Mouse (Mus musculus) forebrain, embryonic 10.5 days (tissue): ENCODE data around the gene Mroh2a. TPM values are rescaled to one million over a fixed set of nuclear protein-coding genes. Genes with fewer than 3 reads are reported as not detected.
"Not testable (repeated sequence)": the region's sequence is repeated elsewhere in the genome, so short reads cannot be mapped to it uniquely, and the experiment has no call there.

Experiments
- DNase-seq: peaks from one replicate; pipeline ENCODE4 v3.0.0-alpha.2; 2017; ENCODE audit warnings: low spot score; ENCODE audit errors: extremely low spot score
- H3K27ac ChIP-seq: fragments of 300-500 bp; sonication (generic); 2 replicates; pipeline ENCODE4 v1.5.1; 2016; ENCODE audit warnings: mild to moderate bottlenecking
- H3K27me3 ChIP-seq: fragments of 300-500 bp; sonication (generic); 2 replicates; pipeline ENCODE4 v1.6.1; 2016; ENCODE audit warnings: mild to moderate bottlenecking; ENCODE audit not compliant: poor library complexity, severe bottlenecking
- H3K36me3 ChIP-seq: fragments of 300-500 bp; sonication (generic); replicated peaks from 2 replicates; pipeline ENCODE4 v1.6.1; 2016; ENCODE audit warnings: mild to moderate bottlenecking, moderate library complexity
- H3K4me1 ChIP-seq: fragments of 300-500 bp; sonication (generic); 2 replicates; pipeline ENCODE4 v1.6.1; 2016
- H3K4me3 ChIP-seq: fragments of 300-500 bp; sonication (generic); 2 replicates; pipeline ENCODE4 v1.5.1; 2016; ENCODE audit warnings: mild to moderate bottlenecking, moderate library complexity
- H3K9me3 ChIP-seq: fragments of 300-500 bp; sonication (generic); 2 replicates; pipeline ENCODE4 v1.6.1; 2016; ENCODE audit warnings: mild to moderate bottlenecking, moderate library complexity
- WGBS: fragments of 180-500 bp; shearing (Covaris S2); methylation state at CpG from one replicate; pipeline ENCODE4 v1.1.7; 2016; 5-methylcytosine and 5-hydroxymethylcytosine counted together
- polyA plus RNA-seq: library from polyadenylated mRNA; unstranded; fragments of >200 nt; fragmentation: Nextera tagmentation; extraction: Ambion mirVana; gene quantifications from 2 replicates; pipeline ENCODE4 v1.2.1, GENCODE M21; 2016

The Mroh2a gene
- polyA plus RNA-seq, 1 experiment from 2014 or later, result 1.4 TPM

DNA sequence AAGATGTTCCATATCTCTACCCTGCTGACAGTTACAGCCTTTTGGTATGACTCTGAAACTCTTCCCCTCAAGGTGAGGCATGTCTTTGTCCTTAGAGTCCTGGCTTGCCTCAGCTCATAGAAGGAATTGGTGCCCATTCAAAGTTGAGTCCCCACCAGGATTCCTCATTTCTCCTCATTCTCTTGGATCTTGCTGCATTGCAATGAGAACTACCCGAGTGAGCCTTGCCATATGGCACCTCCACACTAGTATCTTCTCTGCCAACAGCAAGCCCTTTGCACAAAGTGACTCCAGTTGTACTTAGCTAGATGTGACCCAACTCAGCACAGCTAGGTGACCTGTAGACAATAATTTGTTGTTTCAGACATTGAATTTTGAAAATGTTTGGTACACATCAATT lies 3.2 kb upstream of the Mroh2a start:
- H3K27me3 ChIP-seq, result no peaks in the 10 kb centered on the region
- peak; percentile 28 for DNase-seq

DNA sequence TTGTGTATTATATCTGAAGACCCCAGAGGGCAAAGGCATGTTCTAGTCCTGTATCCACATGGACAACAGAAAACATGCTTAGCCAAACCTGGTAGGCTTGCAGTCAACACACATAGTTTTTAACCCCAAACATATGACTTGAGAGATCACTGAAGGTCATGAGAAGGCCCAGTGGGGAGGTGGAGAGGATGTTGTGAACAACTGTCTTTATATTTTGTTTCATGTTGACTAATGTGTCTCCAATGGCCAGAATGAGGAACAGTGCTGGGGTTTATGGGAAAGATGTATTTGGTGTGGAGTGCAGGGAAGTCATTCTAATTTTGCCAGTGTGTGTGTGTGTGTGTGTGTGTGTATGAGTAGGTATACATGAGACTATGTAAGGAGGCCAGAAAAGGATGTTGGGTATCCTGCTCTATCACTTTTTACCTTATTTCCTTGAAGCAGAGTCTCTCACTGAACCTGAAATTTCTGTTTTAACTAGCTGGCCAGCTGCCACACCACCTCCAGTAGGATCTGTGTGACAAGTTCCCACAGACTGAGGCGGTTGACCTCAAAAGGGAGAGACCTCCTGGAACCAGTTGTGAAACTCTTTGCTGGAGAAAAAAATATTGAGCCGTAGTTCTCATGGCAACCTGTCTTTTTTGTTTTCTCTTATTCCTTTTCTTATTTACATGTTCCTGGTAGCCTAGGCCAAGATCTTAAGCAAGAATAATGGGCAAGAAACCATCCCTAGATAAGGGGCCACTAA lies 2.6 kb upstream of the Mroh2a start:
- H3K4me1 ChIP-seq, result no peaks in the 10 kb centered on the region
- 74% methylated on average over 2 of the region's 2 CpGs for WGBS
- no peak overlapping the region for H3K4me3 ChIP-seq
- no peaks in the 10 kb centered on the region for H3K27me3 ChIP-seq
- H3K36me3 ChIP-seq, result no peaks in the 10 kb centered on the region
- peaks cover 40% of the 10 kb centered on the region for H3K9me3 ChIP-seq
- DNase-seq, result peak; percentile 27
- no peak overlapping the region for H3K27ac ChIP-seq

More for the DNA sequence above, 3.2 kb upstream of the Mroh2a start:
- Histone ChIP-seq H3K4me1 (no peaks in the 10 kb centered on the region), H3K27ac (no peak overlapping the region), H3K36me3 (no peaks in the 10 kb centered on the region), H3K4me3 (no peak overlapping the region), H3K9me3 (peaks cover 34% of the 10 kb centered on the region)
- 61% methylated on average over 1 of the region's 1 CpGs for WGBS

DNA sequence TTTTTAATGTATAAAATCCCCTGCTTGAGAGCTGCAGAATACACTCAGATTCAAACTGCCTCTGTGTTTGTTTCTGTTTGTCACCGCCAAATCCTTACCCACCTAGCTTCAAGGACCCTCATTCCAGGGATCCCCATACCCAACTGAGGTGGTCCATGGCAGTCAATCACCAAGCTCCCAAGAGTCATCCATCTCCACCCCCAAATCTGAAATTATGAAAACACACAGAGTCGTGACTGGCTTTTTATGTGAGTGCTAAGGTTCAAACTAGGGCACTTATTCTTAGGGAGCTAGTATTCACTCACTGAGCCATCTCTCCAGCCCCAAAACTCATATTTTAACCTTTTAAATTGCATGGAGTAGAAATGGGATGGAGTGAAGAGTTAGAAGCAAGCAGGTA lies 1.5 kb upstream of the Mroh2a start:
- H3K36me3 ChIP-seq, H3K27ac ChIP-seq, H3K4me1 ChIP-seq, H3K27me3 ChIP-seq, DNase-seq, H3K4me3 ChIP-seq: not testable (repeated sequence)
- H3K9me3 ChIP-seq, result peaks cover 51% of the 10 kb centered on the region
- WGBS, result 43% methylated on average over 2 of the region's 2 CpGs

DNA sequence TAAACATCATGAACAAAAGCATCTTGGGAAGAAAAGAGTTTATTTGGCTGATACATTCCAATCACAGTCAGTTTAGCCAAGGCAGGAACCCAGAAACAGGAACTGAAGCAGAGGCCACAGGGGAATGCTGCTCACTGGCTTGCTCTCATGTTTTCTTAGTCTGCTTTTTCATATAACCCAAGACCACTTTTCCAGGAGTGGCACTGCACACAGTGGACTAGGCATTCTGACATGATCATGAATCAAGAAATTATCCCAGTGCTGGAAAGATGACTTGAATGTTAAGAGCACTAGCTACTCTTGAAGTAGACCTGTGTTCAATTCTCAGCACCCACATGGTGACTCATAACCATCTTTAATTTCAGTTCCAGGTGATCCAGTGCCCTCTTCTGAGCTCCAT lies 1.0 kb upstream of the Mroh2a start:
- no peaks in the 10 kb centered on the region for H3K27me3 ChIP-seq
- H3K9me3 ChIP-seq, result peaks cover 56% of the 10 kb centered on the region
- no peaks in the 10 kb centered on the region for H3K4me1 ChIP-seq
- H3K27ac ChIP-seq, result no peak overlapping the region
- H3K36me3 ChIP-seq, result no peaks in the 10 kb centered on the region
- DNase-seq, result peak; percentile 14
- H3K4me3 ChIP-seq, result no peak overlapping the region

DNA sequence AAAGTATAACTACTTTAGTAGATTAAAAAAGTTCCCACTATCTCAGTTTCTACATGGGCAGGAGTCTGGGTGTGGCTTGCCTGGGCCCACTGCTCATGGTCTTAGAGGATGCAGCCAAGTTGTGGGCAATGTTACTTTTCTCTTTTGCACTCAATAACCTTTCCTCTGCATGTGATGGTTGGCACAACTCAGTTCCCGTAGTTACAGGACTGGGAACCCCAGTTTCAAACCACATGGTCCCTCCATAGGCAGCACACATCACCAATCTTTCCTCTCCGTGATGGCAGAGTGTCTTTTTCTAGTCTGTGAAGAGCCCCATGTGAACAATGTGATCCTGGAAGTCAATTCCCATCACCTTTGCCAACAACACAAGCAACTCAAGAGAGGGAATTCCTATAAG lies 696 bp downstream of the Mroh2a start:
- Histone ChIP-seq H3K4me3 (no peak overlapping the region), H3K9me3 (peaks cover 73% of the 10 kb centered on the region), H3K36me3 (no peaks in the 10 kb centered on the region), H3K27ac (no peak overlapping the region), H3K27me3 (no peaks in the 10 kb centered on the region), H3K4me1 (no peaks in the 10 kb centered on the region)
- WGBS, result 67% methylated on average over 2 of the region's 2 CpGs
- DNase-seq, result peak; percentile 14

DNA sequence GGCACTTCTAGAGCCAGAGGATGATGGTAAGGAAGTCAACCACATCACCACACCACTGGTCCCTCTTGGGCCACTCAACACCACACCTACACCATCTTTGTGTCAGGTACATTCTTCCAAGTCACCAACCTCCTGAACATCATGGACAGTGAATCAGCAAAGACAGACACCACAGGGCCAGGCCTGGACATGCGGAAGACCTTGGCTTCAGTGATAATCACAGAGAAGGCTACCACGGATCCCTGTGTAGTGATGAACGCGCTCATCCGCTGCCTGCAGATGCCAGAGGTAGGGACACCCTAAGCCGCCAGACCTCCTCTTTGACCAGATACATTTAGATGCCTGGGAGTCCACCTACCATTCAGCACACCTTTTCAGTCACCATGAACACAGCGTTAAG lies 1.3 kb downstream of the Mroh2a start:
- no peaks in the 10 kb centered on the region for H3K27me3 ChIP-seq
- H3K4me1 ChIP-seq, result no peaks in the 10 kb centered on the region
- H3K9me3 ChIP-seq, result peaks cover 79% of the 10 kb centered on the region
- H3K4me3 ChIP-seq, result no peak overlapping the region
- no peaks in the 10 kb centered on the region for H3K36me3 ChIP-seq
- no peak overlapping the region for H3K27ac ChIP-seq
- WGBS, result 71% methylated on average over 7 of the region's 7 CpGs
- DNase-seq, result no peak

DNA sequence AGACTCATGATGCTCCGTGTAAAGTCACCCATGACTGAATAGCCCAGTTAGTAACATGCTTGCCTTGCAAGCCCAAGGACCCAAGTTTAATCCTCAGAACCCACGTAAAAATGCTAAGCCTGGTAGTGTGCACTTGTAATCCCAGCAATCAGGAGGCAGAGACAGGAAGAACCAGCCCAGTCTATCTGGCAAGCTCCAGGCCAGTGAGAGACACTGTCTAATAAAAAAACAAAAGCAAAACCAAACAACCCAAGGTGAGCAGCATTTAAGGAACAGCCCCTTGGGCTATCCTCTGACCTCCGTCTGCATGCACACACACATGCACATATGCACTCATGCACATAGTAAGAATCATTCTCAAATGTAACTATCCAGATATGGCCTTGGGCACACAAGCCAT lies 2.8 kb downstream of the Mroh2a start:
- H3K4me3 ChIP-seq, result no peak overlapping the region
- DNase-seq, result no peak
- H3K36me3 ChIP-seq, result no peaks in the 10 kb centered on the region
- no peaks in the 10 kb centered on the region for H3K4me1 ChIP-seq
- WGBS, result 85% methylated on average over 3 of the region's 3 CpGs
- H3K9me3 ChIP-seq, result peaks cover 94% of the 10 kb centered on the region
- no peaks in the 10 kb centered on the region for H3K27me3 ChIP-seq
- no peak overlapping the region for H3K27ac ChIP-seq

DNA sequence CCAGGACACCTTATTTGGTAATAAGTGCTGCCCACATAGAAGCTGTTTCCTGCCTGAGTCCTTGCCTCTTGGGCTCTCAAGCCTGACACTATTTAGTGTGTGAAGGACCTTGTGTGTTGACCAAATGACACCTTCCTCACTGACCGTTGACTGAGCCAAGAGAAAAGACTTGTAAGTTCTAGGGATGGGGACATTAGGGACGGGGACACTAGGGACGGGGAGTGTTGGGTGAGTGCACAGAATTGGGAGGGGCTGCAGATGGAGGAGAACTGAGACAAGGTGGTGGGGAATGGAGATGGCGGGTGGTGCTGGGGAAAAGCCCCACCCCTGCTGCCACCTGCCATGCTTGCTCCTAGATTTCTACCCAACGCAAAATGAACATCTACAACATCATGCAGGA lies 3.2 kb downstream of the Mroh2a start:
- Histone ChIP-seq H3K4me1 (no peaks in the 10 kb centered on the region), H3K4me3 (no peak overlapping the region), H3K27ac (no peak overlapping the region), H3K36me3 (no peaks in the 10 kb centered on the region), H3K27me3 (no peaks in the 10 kb centered on the region), H3K9me3 (peaks cover 98% of the 10 kb centered on the region)
- DNase-seq, result no peak
- 87% methylated on average over 5 of the region's 5 CpGs for WGBS

DNA sequence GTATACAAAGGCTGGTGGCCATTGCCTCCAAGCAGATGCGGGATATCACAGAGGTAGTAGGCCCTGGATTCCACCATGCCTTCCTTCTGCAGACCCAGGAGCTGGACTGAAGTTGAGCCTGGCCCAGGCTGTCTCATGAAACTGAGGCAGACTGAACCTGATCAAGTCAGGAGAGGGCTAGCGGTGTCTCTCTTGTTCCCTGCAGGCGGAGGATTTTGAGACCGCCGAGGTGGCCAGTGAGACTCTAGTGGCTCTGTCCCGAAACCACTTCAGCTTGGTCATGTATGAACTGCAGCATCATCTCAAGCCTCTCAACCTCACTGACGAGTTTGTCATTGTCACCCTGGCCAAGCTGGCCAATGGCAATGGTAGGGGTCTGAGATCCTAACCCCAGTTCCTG lies 3.6 kb downstream of the Mroh2a start:
- Histone ChIP-seq H3K27me3 (no peaks in the 10 kb centered on the region), H3K9me3 (peaks cover 100% of the 10 kb centered on the region), H3K4me3 (no peak overlapping the region), H3K27ac (no peak overlapping the region), H3K36me3 (no peaks in the 10 kb centered on the region), H3K4me1 (no peaks in the 10 kb centered on the region)
- 75% methylated on average over 7 of the region's 7 CpGs for WGBS
- DNase-seq, result no peak

DNA sequence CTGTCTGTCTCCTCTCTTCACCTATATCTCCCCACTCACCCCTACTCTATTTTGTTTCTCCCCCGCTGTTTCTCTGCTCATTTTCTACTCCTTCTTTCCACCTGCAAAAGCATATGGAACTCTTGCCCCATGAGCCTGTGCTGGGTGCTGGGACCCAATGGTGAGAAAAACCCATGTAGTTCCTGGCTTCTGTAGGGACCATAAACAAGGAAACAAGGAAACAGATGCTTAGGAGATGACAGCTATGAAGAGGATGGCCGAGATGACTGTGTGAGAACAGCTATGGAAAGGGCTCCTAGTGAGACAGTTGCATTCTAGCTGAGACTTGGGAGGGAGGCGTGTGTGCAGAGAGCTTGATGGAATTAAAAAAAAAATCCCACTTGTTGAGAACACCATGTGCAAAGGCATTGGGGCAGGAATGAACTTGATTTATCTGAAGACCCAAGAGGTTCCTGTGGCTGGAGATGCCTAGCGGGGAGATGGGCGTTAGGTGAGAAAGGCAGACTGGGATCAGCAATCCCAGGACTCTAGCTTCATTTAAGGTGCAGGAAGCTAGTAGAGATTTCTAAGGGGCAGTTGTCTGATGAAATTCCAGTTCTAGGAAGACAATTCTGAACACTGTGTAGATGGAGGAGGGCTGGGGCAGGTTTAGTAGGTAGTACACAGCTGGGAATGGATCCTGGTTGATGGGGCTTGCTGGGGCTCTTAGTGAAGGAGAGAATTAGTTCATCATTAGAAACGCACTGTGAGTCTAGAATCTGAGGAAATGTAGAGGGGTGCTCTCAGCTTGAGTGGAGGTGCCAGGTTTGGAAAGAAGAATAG lies 4.4 kb downstream of the Mroh2a start:
- DNase-seq, result no peak
- Histone ChIP-seq H3K9me3 (peaks cover 100% of the 10 kb centered on the region), H3K27me3 (no peaks in the 10 kb centered on the region), H3K36me3 (no peaks in the 10 kb centered on the region), H3K4me3 (no peak overlapping the region), H3K27ac (no peak overlapping the region), H3K4me1 (no peaks in the 10 kb centered on the region)
- 80% methylated on average over 6 of the region's 6 CpGs for WGBS

DNA sequence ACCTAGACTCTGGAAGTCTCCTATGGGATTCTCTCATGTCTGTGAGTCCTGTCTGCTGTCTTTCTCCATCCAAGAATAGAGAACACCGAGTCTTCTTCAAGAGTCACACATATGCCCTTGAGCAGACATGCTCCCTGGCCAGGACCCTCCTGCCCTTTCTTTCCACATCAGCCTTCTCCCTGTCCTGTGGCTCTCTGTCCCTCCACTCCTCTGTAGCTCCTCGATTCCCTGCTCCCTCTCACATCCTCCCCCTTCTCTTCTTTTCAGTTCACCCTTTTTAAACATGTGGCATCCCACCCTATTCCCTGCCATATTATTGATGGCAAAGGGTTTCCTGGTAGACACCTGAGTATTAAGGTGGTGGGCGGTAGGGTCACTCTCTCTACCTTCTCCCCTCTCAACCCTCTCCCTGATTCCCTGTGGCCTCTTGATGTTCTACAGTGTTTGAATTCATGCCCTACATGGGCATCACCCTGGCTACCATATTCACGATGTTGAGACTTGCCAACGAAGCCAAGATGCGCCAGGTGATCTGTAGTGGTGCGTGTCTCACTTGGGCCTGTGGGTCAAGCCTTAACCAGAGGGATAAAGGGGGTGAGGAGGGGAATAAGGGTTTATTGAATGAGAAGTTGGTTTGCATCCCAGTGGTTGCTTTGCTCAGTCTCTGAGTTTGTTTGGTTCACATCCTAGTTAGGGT lies 5.2 kb downstream of the Mroh2a start:
- WGBS, result 72% methylated on average over 7 of the region's 7 CpGs

DNA sequence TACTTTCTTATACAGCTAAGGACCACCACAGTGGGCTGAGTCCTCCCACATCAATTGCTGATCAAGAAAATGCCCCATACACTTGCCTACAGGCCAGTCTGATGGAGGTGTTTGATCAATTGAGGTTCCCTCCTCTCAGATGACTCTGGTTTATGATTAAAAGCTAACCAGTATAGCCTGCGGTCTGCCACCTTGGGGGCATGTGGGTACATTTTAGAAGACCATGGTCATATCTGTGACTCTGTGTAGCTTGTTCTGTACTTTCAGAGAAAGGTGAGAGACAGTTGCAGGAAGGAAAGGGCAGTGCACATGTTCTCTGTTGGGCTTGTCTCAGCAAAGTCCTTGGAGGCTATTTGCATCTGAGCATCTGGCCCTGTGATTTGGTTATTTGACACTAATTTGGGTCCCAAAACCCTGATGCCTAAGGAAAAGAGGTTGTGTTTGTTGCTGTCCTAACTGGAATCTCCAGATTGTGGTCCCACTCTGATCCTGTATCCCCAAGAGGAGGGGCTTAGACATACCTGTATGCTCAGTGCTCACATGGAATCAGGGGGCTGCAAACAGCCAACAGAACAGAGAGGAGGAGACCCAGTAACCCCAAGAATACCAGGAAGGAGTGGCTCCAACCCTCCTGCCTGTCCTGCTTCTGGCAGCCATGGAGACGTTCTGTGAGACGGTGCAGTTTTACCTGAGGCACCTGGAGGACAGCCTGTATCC lies 6.0 kb downstream of the Mroh2a start:
- Histone ChIP-seq H3K9me3 (peaks cover 98% of the 10 kb centered on the region), H3K27me3 (no peaks in the 10 kb centered on the region)
- 56% methylated on average over 3 of the region's 3 CpGs for WGBS

More for the DNA sequence above, 5.2 kb downstream of the Mroh2a start:
- Histone ChIP-seq H3K27me3 (no peaks in the 10 kb centered on the region), H3K27ac (no peak overlapping the region), H3K4me3 (no peak overlapping the region), H3K4me1 (no peaks in the 10 kb centered on the region), H3K9me3 (peaks cover 98% of the 10 kb centered on the region), H3K36me3 (no peaks in the 10 kb centered on the region)
- DNase-seq, result no peak

More for the DNA sequence above, 6.0 kb downstream of the Mroh2a start:
- Histone ChIP-seq H3K4me3 (no peak overlapping the region), H3K27ac (no peak overlapping the region), H3K36me3 (no peaks in the 10 kb centered on the region), H3K4me1 (no peaks in the 10 kb centered on the region)
- no peak for DNase-seq
